Mouse (Mus musculus): ENCODE measurements around the gene Wdr31. TPM values are rescaled to one million over a fixed set of nuclear protein-coding genes. Genes with fewer than 3 reads are reported as not detected.

Gene Wdr31
- polyA plus RNA-seq, 1 experiment from 2014 or later, result 2.6 TPM

GRCm38 (mm10) chr4:62516079-62516478, 45.4 kb upstream of the Wdr31 start:
- peaks cover 24 to 31% of the 10 kb centered on the region in 2 experiments for H3K4me1 ChIP-seq (ENCODE audit: control insufficient read depth in 2 of 2, insufficient read depth in 2 of 2, low read length in 2 of 2)
- no peak overlapping the region for H3K4me3 ChIP-seq (ENCODE audit: control insufficient read depth in 1 of 2, insufficient read depth in 1 of 2, low read depth in 1 of 2, low read length in 2 of 2)
- H3K27ac ChIP-seq (replicated peaks in 1 of 2; ENCODE audit: control insufficient read depth in 1 of 2, insufficient read depth in 1 of 2, low read depth in 2 of 2, low read length in 2 of 2), result peak overlapping the region; percentile 77 to 80
- peaks cover 30% of the 10 kb centered on the region for H3K36me3 ChIP-seq (ENCODE audit: control insufficient read depth, insufficient read depth, low read length)
- H3K4me2 ChIP-seq (ENCODE audit: low read length), result peak overlapping the region; percentile 14; the same call in 1 of the 2 replicates
- no peaks in the 10 kb centered on the region for H3K27me3 ChIP-seq (ENCODE audit: control insufficient read depth, insufficient read depth, low read length)
- no peaks in the 10 kb centered on the region for H3K9me3 ChIP-seq (ENCODE audit: control insufficient read depth, low read length)
- no peak overlapping the region for H3K9ac ChIP-seq (ENCODE audit: low read length)
- WGBS, result 43% methylated on average over 2 of the region's 2 CpGs
- 0 out of 2 replicates have a peak, but pooled peaks have one; percentile 36 for ATAC-seq (ENCODE audit: insufficient number of reproducible peaks, insufficient read depth, low FRiP score, low read depth)

GRCm38 (mm10) chr4:62515490-62515889, 44.8 kb upstream of the Wdr31 start:
- 35% methylated on average over 3 of the region's 3 CpGs for WGBS
- H3K4me3 ChIP-seq (ENCODE audit: control insufficient read depth in 1 of 2, insufficient read depth in 1 of 2, low read depth in 1 of 2, low read length in 2 of 2), result no peak overlapping the region
- no peaks in the 10 kb centered on the region for H3K27me3 ChIP-seq (ENCODE audit: control insufficient read depth, insufficient read depth, low read length)
- peak overlapping the region; percentile 14; the same call in 1 of the 2 replicates for H3K4me2 ChIP-seq (ENCODE audit: low read length)
- peak overlapping the region; percentile 16; the same call in 1 of the 2 replicates for H3K9ac ChIP-seq (ENCODE audit: low read length)
- peaks cover 24 to 31% of the 10 kb centered on the region in 2 experiments for H3K4me1 ChIP-seq (ENCODE audit: control insufficient read depth in 2 of 2, insufficient read depth in 2 of 2, low read length in 2 of 2)
- H3K27ac ChIP-seq (replicated peaks in 1 of 2; ENCODE audit: control insufficient read depth in 1 of 2, insufficient read depth in 1 of 2, low read depth in 2 of 2, low read length in 2 of 2), result peak overlapping the region; percentile 77 to 80
- H3K9me3 ChIP-seq (ENCODE audit: control insufficient read depth, low read length), result no peaks in the 10 kb centered on the region
- ATAC-seq (ENCODE audit: insufficient number of reproducible peaks, insufficient read depth, low FRiP score, low read depth), result no peak
- peaks cover 36% of the 10 kb centered on the region for H3K36me3 ChIP-seq (ENCODE audit: control insufficient read depth, insufficient read depth, low read length)

GRCm38 (mm10) chr4:62514995-62515394, 44.3 kb upstream of the Wdr31 start:
- 85% methylated on average over 7 of the region's 7 CpGs for WGBS
- H3K4me2 ChIP-seq (ENCODE audit: low read length), result no peak overlapping the region
- ATAC-seq (ENCODE audit: insufficient number of reproducible peaks, insufficient read depth, low FRiP score, low read depth), result no peak
- peaks cover 24 to 31% of the 10 kb centered on the region in 2 experiments for H3K4me1 ChIP-seq (ENCODE audit: control insufficient read depth in 2 of 2, insufficient read depth in 2 of 2, low read length in 2 of 2)
- H3K9ac ChIP-seq (ENCODE audit: low read length), result no peak overlapping the region
- H3K27ac ChIP-seq (replicated peaks in 1 of 2; ENCODE audit: control insufficient read depth in 1 of 2, insufficient read depth in 1 of 2, low read depth in 2 of 2, low read length in 2 of 2), result peak overlapping the region in 1 of 2 experiments; percentile 77; a peak in 2 of 4 replicates
- no peaks in the 10 kb centered on the region for H3K27me3 ChIP-seq (ENCODE audit: control insufficient read depth, insufficient read depth, low read length)
- H3K4me3 ChIP-seq (ENCODE audit: control insufficient read depth in 1 of 2, insufficient read depth in 1 of 2, low read depth in 1 of 2, low read length in 2 of 2), result no peak overlapping the region
- no peaks in the 10 kb centered on the region for H3K9me3 ChIP-seq (ENCODE audit: control insufficient read depth, low read length)
- H3K36me3 ChIP-seq (ENCODE audit: control insufficient read depth, insufficient read depth, low read length), result peaks cover 41% of the 10 kb centered on the region

GRCm38 (mm10) chr4:62513998-62514506, 43.4 kb upstream of the Wdr31 start:
- Histone ChIP-seq H3K27me3 (ENCODE audit: control insufficient read depth, insufficient read depth, low read length) (no peaks in the 10 kb centered on the region), H3K36me3 (ENCODE audit: control insufficient read depth, insufficient read depth, low read length) (peaks cover 50% of the 10 kb centered on the region), H3K27ac (replicated peaks in 1 of 2; ENCODE audit: control insufficient read depth in 1 of 2, insufficient read depth in 1 of 2, low read depth in 2 of 2, low read length in 2 of 2) (no peak overlapping the region), H3K9me3 (ENCODE audit: control insufficient read depth, low read length) (no peaks in the 10 kb centered on the region), H3K4me3 (ENCODE audit: control insufficient read depth in 1 of 2, insufficient read depth in 1 of 2, low read depth in 1 of 2, low read length in 2 of 2) (no peak overlapping the region), H3K4me1 (ENCODE audit: control insufficient read depth in 2 of 2, insufficient read depth in 2 of 2, low read length in 2 of 2) (peaks cover 24 to 30% of the 10 kb centered on the region in 2 experiments), H3K4me2 (ENCODE audit: low read length) (no peak overlapping the region), H3K9ac (ENCODE audit: low read length) (no peak overlapping the region)
- ATAC-seq (ENCODE audit: insufficient number of reproducible peaks, insufficient read depth, low FRiP score, low read depth), result no peak
- WGBS, result 59% methylated on average over 11 of the region's 11 CpGs

- ATAC-seq (ENCODE audit: insufficient number of reproducible peaks, insufficient read depth, low FRiP score, low read depth), result no peak
- Histone ChIP-seq H3K9ac (ENCODE audit: low read length) (no peak overlapping the region), H3K36me3 (ENCODE audit: control insufficient read depth, insufficient read depth, low read length) (peaks cover 68% of the 10 kb centered on the region), H3K4me1 (ENCODE audit: control insufficient read depth in 2 of 2, insufficient read depth in 2 of 2, low read length in 2 of 2) (peaks cover 0 to under 1% of the 10 kb centered on the region in 2 experiments; a peak in 1 of 4 replicates), H3K4me3 (ENCODE audit: control insufficient read depth in 1 of 2, insufficient read depth in 1 of 2, low read depth in 1 of 2, low read length in 2 of 2) (no peak overlapping the region), H3K27me3 (ENCODE audit: control insufficient read depth, insufficient read depth, low read length) (no peaks in the 10 kb centered on the region), H3K9me3 (ENCODE audit: control insufficient read depth, low read length) (no peaks in the 10 kb centered on the region), H3K4me2 (ENCODE audit: low read length) (no peak overlapping the region), H3K27ac (replicated peaks in 1 of 2; ENCODE audit: control insufficient read depth in 1 of 2, insufficient read depth in 1 of 2, low read depth in 2 of 2, low read length in 2 of 2) (no peak overlapping the region)
- 87% methylated on average over 11 of the region's 11 CpGs for WGBS
Measured at GRCm38 (mm10) chr4:62509946-62510345, 39.2 kb upstream of the Wdr31 start.

GRCm38 (mm10) chr4:62508839-62509238, 38.1 kb upstream of the Wdr31 start:
- ATAC-seq (ENCODE audit: insufficient number of reproducible peaks, insufficient read depth, low FRiP score, low read depth), result no peak
- no peak overlapping the region for H3K4me3 ChIP-seq (ENCODE audit: control insufficient read depth in 1 of 2, insufficient read depth in 1 of 2, low read depth in 1 of 2, low read length in 2 of 2)
- no peaks in the 10 kb centered on the region for H3K27me3 ChIP-seq (ENCODE audit: control insufficient read depth, insufficient read depth, low read length)
- peaks cover 66% of the 10 kb centered on the region for H3K36me3 ChIP-seq (ENCODE audit: control insufficient read depth, insufficient read depth, low read length)
- no peak overlapping the region for H3K27ac ChIP-seq (replicated peaks in 1 of 2; ENCODE audit: control insufficient read depth in 1 of 2, insufficient read depth in 1 of 2, low read depth in 2 of 2, low read length in 2 of 2)
- 90% methylated on average over 5 of the region's 5 CpGs for WGBS
- H3K9ac ChIP-seq (ENCODE audit: low read length), result no peak overlapping the region
- no peaks in the 10 kb centered on the region for H3K4me1 ChIP-seq (ENCODE audit: control insufficient read depth in 2 of 2, insufficient read depth in 2 of 2, low read length in 2 of 2)
- no peaks in the 10 kb centered on the region for H3K9me3 ChIP-seq (ENCODE audit: control insufficient read depth, low read length)
- H3K4me2 ChIP-seq (ENCODE audit: low read length), result no peak overlapping the region

GRCm38 (mm10) chr4:62506798-62507197, 36.1 kb upstream of the Wdr31 start:
- 44% methylated on average over 2 of the region's 2 CpGs for WGBS
- ATAC-seq (ENCODE audit: insufficient number of reproducible peaks, insufficient read depth, low FRiP score, low read depth), result no peak
- no peaks in the 10 kb centered on the region for H3K27me3 ChIP-seq (ENCODE audit: control insufficient read depth, insufficient read depth, low read length)

GRCm38 (mm10) chr4:62505991-62506390, 35.3 kb upstream of the Wdr31 start:
- no peak for ATAC-seq (ENCODE audit: insufficient number of reproducible peaks, insufficient read depth, low FRiP score, low read depth)
- Histone ChIP-seq H3K4me3 (ENCODE audit: control insufficient read depth in 1 of 2, insufficient read depth in 1 of 2, low read depth in 1 of 2, low read length in 2 of 2) (no peak overlapping the region), H3K27ac (replicated peaks in 1 of 2; ENCODE audit: control insufficient read depth in 1 of 2, insufficient read depth in 1 of 2, low read depth in 2 of 2, low read length in 2 of 2) (no peak overlapping the region), H3K9me3 (ENCODE audit: control insufficient read depth, low read length) (no peaks in the 10 kb centered on the region), H3K27me3 (ENCODE audit: control insufficient read depth, insufficient read depth, low read length) (no peaks in the 10 kb centered on the region), H3K4me1 (ENCODE audit: control insufficient read depth in 2 of 2, insufficient read depth in 2 of 2, low read length in 2 of 2) (peaks cover 2 to 4% of the 10 kb centered on the region in 2 experiments; a peak in 3 of 4 replicates), H3K9ac (ENCODE audit: low read length) (no peak overlapping the region), H3K36me3 (ENCODE audit: control insufficient read depth, insufficient read depth, low read length) (peaks cover 37% of the 10 kb centered on the region), H3K4me2 (ENCODE audit: low read length) (no peak overlapping the region)
- WGBS, result 80% methylated on average over 3 of the region's 3 CpGs

More at GRCm38 (mm10) chr4:62506798-62507197, 36.1 kb upstream of the Wdr31 start:
- H3K4me3 ChIP-seq (ENCODE audit: control insufficient read depth in 1 of 2, insufficient read depth in 1 of 2, low read depth in 1 of 2, low read length in 2 of 2), result no peak overlapping the region
- peaks cover 45% of the 10 kb centered on the region for H3K36me3 ChIP-seq (ENCODE audit: control insufficient read depth, insufficient read depth, low read length)
- H3K4me2 ChIP-seq (ENCODE audit: low read length), result no peak overlapping the region
- H3K9ac ChIP-seq (ENCODE audit: low read length), result no peak overlapping the region
- peaks cover 0 to 4% of the 10 kb centered on the region in 2 experiments; a peak in 1 of 4 replicates for H3K4me1 ChIP-seq (ENCODE audit: control insufficient read depth in 2 of 2, insufficient read depth in 2 of 2, low read length in 2 of 2)
- no peak overlapping the region for H3K27ac ChIP-seq (replicated peaks in 1 of 2; ENCODE audit: control insufficient read depth in 1 of 2, insufficient read depth in 1 of 2, low read depth in 2 of 2, low read length in 2 of 2)
- H3K9me3 ChIP-seq (ENCODE audit: control insufficient read depth, low read length), result no peaks in the 10 kb centered on the region

Measured in heart, embryonic 14.5 days (tissue).